Mouse (Mus musculus) NIH3T3 (cell line): ENCODE results near the gene Antxrl.

ENCODE experiments used
- DNase-seq: peaks from one replicate; pipeline ENCODE4 v3.0.0-alpha.2; 2012; ENCODE audit warnings: low read depth

The Antxrl gene

GRCm38 (mm10) chr14:34103855-34104254 is 51.3 kb downstream of the Antxrl start:
- no peak for DNase-seq

- peak; percentile 75 for DNase-seq
These were observed 52.4 kb downstream of the Antxrl start for GRCm38 (mm10) chr14:34104892-34105291.

- peak; percentile 51 for DNase-seq
These were observed 54.0 kb downstream of the Antxrl start for GRCm38 (mm10) chr14:34106389-34107062.

- DNase-seq: no peak
These were observed 55.1 kb downstream of the Antxrl start for GRCm38 (mm10) chr14:34107594-34107993.

- no peak for DNase-seq
These were observed 61.8 kb downstream of the Antxrl start for GRCm38 (mm10) chr14:34114311-34114710.

GRCm38 (mm10) chr14:34119046-34119723 is 66.7 kb downstream of the Antxrl start:
- DNase-seq: no peak

GRCm38 (mm10) chr14:34120016-34120910 is 67.8 kb downstream of the Antxrl start:
- no peak for DNase-seq

- DNase-seq: no peak
These were observed 68.4 kb downstream of the Antxrl start for GRCm38 (mm10) chr14:34120923-34121351.

GRCm38 (mm10) chr14:34121691-34122090 is 69.2 kb downstream of the Antxrl start:
- no peak for DNase-seq
